Mouse (Mus musculus) intestine, embryonic 15.5 days (tissue): Measurements from ENCODE around the gene Rab4b. TPM values are rescaled to one million over a fixed set of nuclear protein-coding genes. Genes with fewer than 3 reads are reported as not detected.

Source experiments
- ATAC-seq: fragments of 200-750 bp; cut with Nextera tagmentation; 2 replicates; pipeline ENCODE4 v1.8.0; 2017; ENCODE audit warnings: moderate TSS enrichment, moderate library complexity
- H3K27ac ChIP-seq: fragments of 300-500 bp; sonication (generic); 2 replicates; pipeline ENCODE4 v1.5.1; 2015; ENCODE audit warnings: mild to moderate bottlenecking, inconsistent platforms
- H3K27me3 ChIP-seq: fragments of 300-500 bp; sonication (generic); replicated peaks from 2 replicates; pipeline ENCODE4 v1.6.1; 2015; ENCODE audit warnings: inconsistent platforms
- H3K36me3 ChIP-seq: fragments of 300-500 bp; sonication (generic); 2 replicates; pipeline ENCODE4 v1.6.1; 2015; ENCODE audit warnings: inconsistent platforms
- H3K4me1 ChIP-seq: fragments of 300-500 bp; sonication (generic); replicated peaks from 2 replicates; pipeline ENCODE4 v1.6.1; 2015; ENCODE audit warnings: inconsistent platforms
- H3K4me2 ChIP-seq: fragments of 300-500 bp; sonication (generic); replicated peaks from 2 replicates; pipeline ENCODE4 v1.6.1; 2015; ENCODE audit warnings: mild to moderate bottlenecking, inconsistent platforms
- H3K4me3 ChIP-seq: fragments of 300-500 bp; sonication (generic); replicated peaks from 2 replicates; pipeline ENCODE4 v1.5.1; 2015; ENCODE audit warnings: inconsistent platforms
- H3K9ac ChIP-seq: fragments of 300-500 bp; sonication (generic); 2 replicates; pipeline ENCODE4 v1.6.1; 2015; ENCODE audit warnings: inconsistent platforms
- H3K9me3 ChIP-seq: fragments of 300-500 bp; sonication (generic); 2 replicates; pipeline ENCODE4 v1.6.1; 2016; ENCODE audit warnings: inconsistent platforms
- WGBS: fragments of 180-500 bp; shearing (Covaris S2); methylation state at CpG from one replicate; pipeline ENCODE4 v1.1.7; 2015; 5-methylcytosine and 5-hydroxymethylcytosine counted together
- polyA plus RNA-seq: library from polyadenylated mRNA; unstranded; fragments of >200 nt; fragmentation: Nextera tagmentation; extraction: Ambion mirVana; gene quantifications from 2 replicates; pipeline ENCODE4 v1.2.1, GENCODE M21; 2015

Gene Rab4b
- polyA plus RNA-seq, 1 experiment from 2014 or later, result 65.4 TPM

DNA sequence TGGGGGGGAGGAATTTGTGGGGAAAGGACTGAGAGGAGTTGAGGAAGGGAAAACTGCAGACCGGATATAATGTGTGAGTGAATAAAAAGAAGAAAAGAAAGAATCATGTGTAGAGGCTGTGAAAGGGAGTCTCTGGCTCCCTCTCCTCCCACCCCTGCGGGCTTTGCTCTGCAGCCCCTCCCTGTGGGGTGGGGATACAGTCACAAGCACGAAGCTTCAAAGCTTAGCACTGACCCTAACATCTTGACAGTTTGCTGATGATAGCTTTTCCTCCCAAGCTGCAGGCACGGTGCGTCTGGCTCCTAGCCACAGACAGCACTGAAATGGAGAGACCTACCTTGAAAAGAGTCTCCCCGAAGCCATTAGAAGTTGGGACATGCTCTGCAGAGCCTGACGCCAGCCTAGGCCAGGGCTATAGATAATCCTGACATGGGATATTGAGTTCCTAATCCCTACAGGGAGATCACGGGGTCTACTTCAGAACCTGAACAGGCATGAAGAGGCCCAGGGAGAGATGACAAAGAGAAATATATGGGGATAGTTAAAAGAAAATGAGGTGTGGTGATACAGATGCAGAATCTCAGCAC lies 42.2 kb downstream of the Rab4b start:
- WGBS, result 56% methylated on average over 8 of the region's 8 CpGs
- Histone ChIP-seq H3K4me3 (no peak overlapping the region), H3K27ac (no peak overlapping the region), H3K36me3 (no peaks in the 10 kb centered on the region), H3K27me3 (no peaks in the 10 kb centered on the region), H3K4me1 (0 out of 2 replicates have a peak, but pooled peaks cover 5% of the 10 kb centered on the region), H3K9me3 (no peaks in the 10 kb centered on the region), H3K4me2 (no peak overlapping the region), H3K9ac (no peak overlapping the region)
- ATAC-seq, result no peak

DNA sequence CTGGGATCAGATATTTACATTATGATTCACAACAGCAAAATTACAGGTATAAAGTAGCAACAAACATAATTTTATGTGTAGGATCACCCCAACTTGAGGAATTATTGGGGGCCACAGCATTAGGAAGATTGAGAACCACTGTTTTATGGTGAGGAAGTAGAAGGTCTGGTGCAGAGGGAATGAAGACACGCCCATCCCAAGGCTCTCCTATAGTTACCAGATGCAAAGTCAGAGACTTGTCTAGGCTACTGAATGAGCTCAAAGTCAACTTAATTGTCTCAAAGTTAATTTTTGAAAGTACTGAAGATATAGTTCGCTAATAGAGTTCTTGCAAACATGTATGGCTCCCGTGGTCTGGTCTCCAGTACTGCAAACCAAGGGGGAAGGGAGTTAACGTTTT lies 44.9 kb downstream of the Rab4b start:
- H3K27ac ChIP-seq, result no peak overlapping the region
- H3K9ac ChIP-seq, result no peak overlapping the region
- 0 out of 2 replicates have a peak, but pooled peaks cover 5% of the 10 kb centered on the region for H3K4me1 ChIP-seq
- ATAC-seq, result no peak
- no peaks in the 10 kb centered on the region for H3K9me3 ChIP-seq
- WGBS, result 73% methylated on average over 4 of the region's 4 CpGs
- no peaks in the 10 kb centered on the region for H3K36me3 ChIP-seq
- H3K4me3 ChIP-seq, result no peak overlapping the region
- H3K4me2 ChIP-seq, result no peak overlapping the region
- H3K27me3 ChIP-seq, result no peaks in the 10 kb centered on the region

DNA sequence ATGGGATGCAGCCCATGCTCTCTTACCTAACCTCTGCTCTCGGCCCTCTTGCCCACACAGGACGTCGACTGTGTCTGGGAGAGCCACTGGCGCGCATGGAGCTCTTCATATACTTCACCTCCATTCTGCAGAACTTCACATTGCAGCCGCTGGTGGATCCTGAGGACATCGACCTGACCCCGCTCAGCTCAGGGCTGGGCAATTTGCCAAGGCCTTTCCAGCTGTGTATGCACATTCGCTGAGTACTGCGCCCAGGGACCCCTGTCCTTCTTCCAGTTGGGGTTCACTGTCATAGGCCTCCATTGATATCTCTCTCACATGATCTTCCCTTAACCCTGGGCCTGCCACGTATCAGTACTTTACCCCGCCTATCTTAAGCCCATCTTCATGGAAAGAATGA lies 45.5 kb downstream of the Rab4b start:
- H3K9me3 ChIP-seq, result no peaks in the 10 kb centered on the region
- no peak overlapping the region for H3K27ac ChIP-seq
- H3K27me3 ChIP-seq, result no peaks in the 10 kb centered on the region
- H3K4me1 ChIP-seq, result 0 out of 2 replicates have a peak, but pooled peaks cover 5% of the 10 kb centered on the region
- H3K9ac ChIP-seq, result no peak overlapping the region
- ATAC-seq, result peak; percentile 65
- WGBS, result 40% methylated on average over 12 of the region's 12 CpGs
- no peaks in the 10 kb centered on the region for H3K36me3 ChIP-seq
- H3K4me3 ChIP-seq, result no peak overlapping the region
- H3K4me2 ChIP-seq, result no peak overlapping the region

GRCm38 (mm10) chr7:27132588-27132987 lies 46.1 kb downstream of the Rab4b start:
- 0 out of 2 replicates have a peak, but pooled peaks have one; percentile 2 for ATAC-seq
- no peaks in the 10 kb centered on the region for H3K27me3 ChIP-seq
- WGBS, result 13% methylated on average over 10 of the region's 10 CpGs

GRCm38 (mm10) chr7:27131387-27131786 lies 47.3 kb downstream of the Rab4b start:
- ATAC-seq, result no peak
- Histone ChIP-seq H3K4me2 (no peak overlapping the region), H3K4me3 (no peak overlapping the region)

More at GRCm38 (mm10) chr7:27132588-27132987, 46.1 kb downstream of the Rab4b start:
- Histone ChIP-seq H3K4me2 (no peak overlapping the region; the same call in 1 of the 2 replicates), H3K4me1 (0 out of 2 replicates have a peak, but pooled peaks cover 5% of the 10 kb centered on the region), H3K9ac (no peak overlapping the region), H3K27ac (no peak overlapping the region), H3K4me3 (no peak overlapping the region), H3K9me3 (no peaks in the 10 kb centered on the region), H3K36me3 (no peaks in the 10 kb centered on the region)

GRCm38 (mm10) chr7:27130521-27131370 lies 48.0 kb downstream of the Rab4b start:
- H3K4me2 ChIP-seq, result no peak overlapping the region
- H3K4me1 ChIP-seq, result 0 out of 2 replicates have a peak, but pooled peaks cover 5% of the 10 kb centered on the region
- no peak overlapping the region for H3K27ac ChIP-seq
- no peak overlapping the region for H3K9ac ChIP-seq
- ATAC-seq, result peak; percentile 18; the same call in 1 of the 2 replicates
- H3K4me3 ChIP-seq, result no peak overlapping the region
- H3K36me3 ChIP-seq, result no peaks in the 10 kb centered on the region
- no peaks in the 10 kb centered on the region for H3K27me3 ChIP-seq
- H3K9me3 ChIP-seq, result no peaks in the 10 kb centered on the region
- WGBS, result 87% methylated on average over 22 of the region's 22 CpGs

More at GRCm38 (mm10) chr7:27131387-27131786, 47.3 kb downstream of the Rab4b start:
- Histone ChIP-seq H3K9me3 (no peaks in the 10 kb centered on the region), H3K36me3 (no peaks in the 10 kb centered on the region), H3K4me1 (0 out of 2 replicates have a peak, but pooled peaks cover 5% of the 10 kb centered on the region), H3K27me3 (no peaks in the 10 kb centered on the region), H3K27ac (no peak overlapping the region), H3K9ac (no peak overlapping the region)
- WGBS, result 58% methylated on average over 2 of the region's 2 CpGs

DNA sequence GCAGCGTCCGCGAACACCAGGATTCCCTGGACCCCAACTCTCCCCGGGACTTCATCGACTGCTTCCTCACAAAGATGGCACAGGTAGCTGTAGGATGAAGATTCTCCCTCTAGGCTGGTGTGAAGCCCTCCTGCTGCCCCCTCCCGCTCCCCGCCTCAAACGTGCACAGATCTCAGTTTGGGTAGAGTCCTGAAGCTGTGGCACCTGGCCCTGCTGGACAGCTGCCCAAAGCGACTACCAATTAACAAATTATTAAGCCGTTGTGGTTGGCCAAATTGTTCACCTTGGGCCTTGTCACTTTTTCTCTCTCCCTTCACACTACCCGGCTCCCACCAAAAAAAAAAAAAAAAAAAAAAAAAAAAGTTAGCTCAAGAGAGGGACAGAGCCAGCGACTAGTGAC lies 48.9 kb downstream of the Rab4b start:
- 87% methylated on average over 12 of the region's 12 CpGs for WGBS

DNA sequence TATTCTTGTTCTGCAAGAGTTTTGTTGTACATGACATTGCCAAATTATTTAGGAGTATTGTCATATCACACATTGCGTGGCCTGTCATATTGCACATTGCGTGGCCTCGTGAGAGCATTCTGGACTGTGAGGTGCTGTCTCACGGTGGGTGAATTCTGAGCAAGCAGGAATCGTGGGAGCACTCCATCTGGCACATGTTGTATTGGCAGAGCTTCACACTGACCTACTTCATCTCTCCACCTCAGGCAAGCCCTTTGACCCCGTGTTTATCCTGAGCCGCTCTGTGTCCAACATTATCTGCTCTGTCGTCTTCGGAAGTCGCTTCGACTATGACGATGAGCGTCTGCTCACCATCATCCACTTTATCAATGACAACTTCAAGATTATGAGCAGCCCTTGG lies 49.8 kb downstream of the Rab4b start:
- Histone ChIP-seq H3K9me3 (no peaks in the 10 kb centered on the region), H3K27me3 (no peaks in the 10 kb centered on the region), H3K27ac (no peak overlapping the region), H3K4me3 (no peak overlapping the region), H3K4me1 (0 out of 2 replicates have a peak, but pooled peaks cover 5% of the 10 kb centered on the region), H3K9ac (no peak overlapping the region), H3K36me3 (no peaks in the 10 kb centered on the region), H3K4me2 (no peak overlapping the region)
- ATAC-seq, result no peak
- WGBS, result 61% methylated on average over 13 of the region's 13 CpGs

More for the DNA sequence above, 48.9 kb downstream of the Rab4b start:
- H3K4me3 ChIP-seq, result no peak overlapping the region
- H3K36me3 ChIP-seq, result no peaks in the 10 kb centered on the region
- H3K4me1 ChIP-seq, result 0 out of 2 replicates have a peak, but pooled peaks cover 5% of the 10 kb centered on the region
- no peaks in the 10 kb centered on the region for H3K9me3 ChIP-seq
- H3K4me2 ChIP-seq, result no peak overlapping the region
- H3K27me3 ChIP-seq, result no peaks in the 10 kb centered on the region
- H3K27ac ChIP-seq, result no peak overlapping the region
- H3K9ac ChIP-seq, result no peak overlapping the region
- ATAC-seq, result no peak

DNA sequence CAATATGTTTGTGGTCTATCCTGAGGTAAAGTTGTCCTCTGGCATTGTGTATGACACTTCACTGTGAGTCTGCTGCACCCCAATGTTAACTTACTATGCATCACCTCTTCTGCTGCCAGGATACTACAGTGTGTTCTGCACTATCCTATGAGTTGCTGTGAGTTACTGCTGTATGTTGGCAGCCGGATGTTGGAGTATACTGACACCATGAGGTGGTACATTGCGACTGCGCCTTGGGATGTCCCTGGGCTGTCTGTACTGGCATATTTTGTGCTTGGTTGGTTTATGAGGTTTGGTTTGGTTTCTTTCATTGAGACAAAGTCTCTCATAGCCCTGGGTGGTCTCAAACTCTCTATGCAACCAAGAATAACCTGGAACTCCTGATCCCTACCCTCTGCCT lies 50.5 kb downstream of the Rab4b start:
- Histone ChIP-seq H3K4me3 (no peak overlapping the region), H3K4me1 (0 out of 2 replicates have a peak, but pooled peaks cover 3% of the 10 kb centered on the region), H3K27me3 (no peaks in the 10 kb centered on the region), H3K36me3 (no peaks in the 10 kb centered on the region), H3K9ac (no peak overlapping the region), H3K27ac (no peak overlapping the region), H3K4me2 (no peak overlapping the region), H3K9me3 (no peaks in the 10 kb centered on the region)
- ATAC-seq, result peak; percentile 49; the same call in 1 of the 2 replicates
- 49% methylated on average over 3 of the region's 3 CpGs for WGBS

DNA sequence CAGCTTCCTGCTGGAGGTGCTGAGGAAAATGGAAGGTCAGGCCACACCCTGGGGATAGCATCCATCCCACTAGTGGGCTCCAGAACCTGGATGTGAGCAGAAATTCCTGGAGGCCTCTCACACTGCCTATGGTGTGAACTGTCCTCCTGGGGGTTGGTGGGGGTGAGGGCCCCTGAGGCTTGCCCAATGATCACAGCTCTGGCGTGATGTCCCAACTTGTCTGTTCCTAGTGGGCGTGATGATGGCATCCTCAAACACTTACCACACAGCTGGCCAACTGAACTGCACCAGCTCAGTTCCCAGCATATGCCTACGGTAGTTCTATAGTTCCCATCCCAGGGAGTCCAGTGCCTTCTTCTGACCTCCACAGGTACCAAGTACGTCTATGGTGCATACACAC lies 53.7 kb downstream of the Rab4b start:
- Histone ChIP-seq H3K9me3 (no peaks in the 10 kb centered on the region), H3K4me1 (no peaks in the 10 kb centered on the region), H3K4me3 (no peak overlapping the region), H3K36me3 (no peaks in the 10 kb centered on the region), H3K9ac (no peak overlapping the region), H3K27me3 (no peaks in the 10 kb centered on the region), H3K4me2 (no peak overlapping the region), H3K27ac (no peak overlapping the region)
- ATAC-seq, result no peak
- WGBS, result 81% methylated on average over 4 of the region's 4 CpGs

DNA sequence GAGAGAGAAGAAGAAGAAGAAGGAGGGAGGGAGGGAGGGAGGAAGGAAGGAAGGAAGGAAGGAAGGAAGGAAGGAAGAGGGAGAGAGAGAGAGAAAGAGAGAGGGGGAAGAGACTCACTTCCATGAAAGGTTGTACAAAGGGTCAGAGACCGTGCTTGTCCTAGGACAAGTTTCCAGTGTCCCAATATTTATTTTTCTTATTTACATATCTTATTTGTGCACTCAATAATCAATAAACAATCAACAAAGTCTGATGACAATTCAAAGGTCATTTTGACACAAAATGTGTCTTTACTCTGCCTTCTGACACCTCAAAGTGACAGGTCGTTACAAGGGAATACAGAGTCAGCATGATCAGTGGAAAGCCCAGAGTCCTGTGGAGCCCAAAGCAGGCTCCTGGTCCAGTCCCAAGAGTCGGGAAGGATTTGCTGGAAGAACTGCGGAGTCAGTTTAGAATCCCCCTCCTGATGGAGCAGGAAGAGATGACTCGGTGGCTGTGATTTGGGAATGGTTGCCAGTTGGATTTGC lies 54.3 kb downstream of the Rab4b start:
- ATAC-seq, result no peak
- H3K27me3 ChIP-seq, result no peaks in the 10 kb centered on the region
- no peaks in the 10 kb centered on the region for H3K4me1 ChIP-seq
- no peaks in the 10 kb centered on the region for H3K9me3 ChIP-seq
- no peak overlapping the region for H3K9ac ChIP-seq
- WGBS, result 69% methylated on average over 5 of the region's 5 CpGs
- H3K4me3 ChIP-seq, result no peak overlapping the region
- H3K4me2 ChIP-seq, result no peak overlapping the region
- no peaks in the 10 kb centered on the region for H3K36me3 ChIP-seq
- no peak overlapping the region for H3K27ac ChIP-seq

DNA sequence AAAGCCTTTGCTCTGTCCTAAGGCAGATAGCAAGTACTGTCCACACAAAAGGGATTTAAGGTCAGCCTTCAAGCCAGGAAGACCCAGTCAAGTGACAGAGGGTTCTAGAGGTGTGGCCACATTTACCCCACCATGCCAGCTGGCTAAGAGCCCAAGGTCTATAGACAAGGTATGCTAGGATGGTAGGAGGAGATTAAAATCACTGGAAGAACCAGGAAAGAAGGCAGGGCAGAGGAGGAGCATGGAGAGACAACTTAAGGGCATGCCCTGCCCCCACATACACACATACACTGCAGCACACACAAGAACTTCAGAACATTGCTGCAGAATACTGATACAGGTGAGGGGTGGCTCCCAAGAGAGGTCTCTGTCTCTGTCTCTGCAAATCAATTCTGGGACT lies 59.0 kb downstream of the Rab4b start, which contains the start of gene Cyp2f2:
Gene Cyp2f2, plus strand, starts transcription at position 234 of the 400 bp plus-strand sequence.
- no peak for ATAC-seq
- Histone ChIP-seq H3K27me3 (no peaks in the 10 kb centered on the region), H3K4me2 (no peak within 1 kb of the TSS), H3K27ac (no peak within 1 kb of the TSS), H3K36me3 (no peaks in the 10 kb centered on the region), H3K4me1 (no peaks in the 10 kb centered on the region), H3K9me3 (no peaks in the 10 kb centered on the region), H3K9ac (no peak within 1 kb of the TSS), H3K4me3 (no peak within 1 kb of the TSS)
